Mouse (Mus musculus): ENCODE results near the gene Skap2. TPM values are rescaled to one million over a fixed set of nuclear protein-coding genes. Genes with fewer than 3 reads are reported as not detected.

Skap2 gene
- polyA plus RNA-seq, 1 experiment: 55.2 TPM

DNA sequence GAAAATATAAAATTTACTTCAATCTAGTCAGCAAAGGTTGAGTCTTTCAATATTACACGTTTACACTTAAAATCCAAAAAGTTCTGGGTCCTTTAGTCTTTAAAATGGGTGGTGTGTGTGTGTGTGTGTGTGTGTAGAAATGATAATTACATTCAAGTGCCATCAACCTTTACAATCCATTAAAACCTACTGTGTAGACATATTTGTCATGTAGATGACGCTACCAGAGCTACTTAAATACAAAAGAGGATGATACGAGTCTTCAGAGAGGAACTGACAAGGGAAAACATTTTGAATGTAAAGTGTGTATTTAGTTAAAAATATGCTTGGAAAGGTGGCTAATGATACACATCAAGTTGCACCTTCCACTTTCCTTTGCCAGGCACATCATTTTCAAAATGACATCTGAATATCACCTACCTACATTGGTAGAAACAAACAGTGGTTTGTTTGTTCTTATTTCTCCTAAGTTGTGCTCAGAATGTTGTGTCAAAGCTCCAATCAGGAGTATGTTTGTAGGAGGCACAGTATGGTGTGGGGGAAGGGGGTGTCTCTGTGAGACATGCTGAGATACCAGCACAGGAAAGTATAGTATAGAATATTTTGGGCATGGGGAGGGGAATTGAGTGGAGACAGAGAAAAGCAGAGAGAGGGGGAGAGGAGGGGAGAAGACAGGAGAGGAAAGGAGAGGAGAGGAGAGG is 1.0 kb upstream of the Skap2 start:
- no peak overlapping the region for H3K27ac ChIP-seq (replicated peaks; ENCODE audit: low read depth, low read length)
- H3K4me3 ChIP-seq (ENCODE audit: insufficient read depth, low read depth, low read length): peak overlapping the region; percentile 71
- no peaks in the 10 kb centered on the region; the same call in 1 of the 2 replicates for H3K4me1 ChIP-seq (ENCODE audit: control insufficient read depth, insufficient read depth, insufficient read length, low read length)

DNA sequence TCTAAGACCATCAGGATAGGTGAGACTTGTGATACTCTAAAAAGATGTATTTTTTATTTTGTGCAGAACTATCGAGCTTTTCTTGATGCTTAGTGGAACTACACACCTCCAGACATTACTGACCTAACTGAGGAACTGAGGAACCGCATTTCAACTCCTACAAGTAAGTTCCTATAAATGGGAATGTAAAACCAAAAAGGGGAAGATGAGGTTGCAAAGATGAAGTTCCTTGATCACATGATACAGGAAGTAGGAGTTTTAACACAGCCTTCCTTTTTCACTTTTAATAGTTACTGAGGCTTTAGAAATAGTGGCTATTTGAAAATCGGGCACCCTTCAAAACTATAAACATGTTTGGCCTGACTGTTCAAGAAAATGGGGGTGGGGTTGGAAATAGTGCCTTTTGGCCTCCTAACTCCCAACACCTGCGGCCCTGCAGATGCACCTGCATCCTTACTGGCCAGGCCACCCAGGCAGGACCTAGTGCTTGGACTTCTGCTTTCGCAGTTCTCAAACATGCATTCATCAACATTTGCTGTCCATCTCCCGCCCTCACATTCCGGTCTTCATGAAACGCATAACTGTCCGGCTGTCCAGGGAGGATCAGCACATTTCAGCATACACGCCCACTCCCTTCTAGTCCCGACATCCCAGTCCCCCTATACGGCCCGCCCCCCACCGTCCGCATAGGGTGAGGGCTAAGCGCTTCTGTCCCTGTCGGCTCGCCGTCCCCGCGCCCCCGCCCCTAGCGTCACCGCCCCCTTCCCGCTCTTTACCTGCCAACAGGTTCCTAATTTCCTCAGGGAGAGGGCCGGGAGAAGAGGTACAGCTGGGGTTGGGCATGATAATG is 565 bp downstream of the Skap2 start:
- H3K4me1 ChIP-seq (ENCODE audit: control insufficient read depth, insufficient read depth, insufficient read length, low read length): no peaks in the 10 kb centered on the region; the same call in 1 of the 2 replicates
- H3K4me3 ChIP-seq (ENCODE audit: insufficient read depth, low read depth, low read length): peak overlapping the region; percentile 78
- H3K27ac ChIP-seq (replicated peaks; ENCODE audit: low read depth, low read length): peak overlapping the region; percentile 87

DNA sequence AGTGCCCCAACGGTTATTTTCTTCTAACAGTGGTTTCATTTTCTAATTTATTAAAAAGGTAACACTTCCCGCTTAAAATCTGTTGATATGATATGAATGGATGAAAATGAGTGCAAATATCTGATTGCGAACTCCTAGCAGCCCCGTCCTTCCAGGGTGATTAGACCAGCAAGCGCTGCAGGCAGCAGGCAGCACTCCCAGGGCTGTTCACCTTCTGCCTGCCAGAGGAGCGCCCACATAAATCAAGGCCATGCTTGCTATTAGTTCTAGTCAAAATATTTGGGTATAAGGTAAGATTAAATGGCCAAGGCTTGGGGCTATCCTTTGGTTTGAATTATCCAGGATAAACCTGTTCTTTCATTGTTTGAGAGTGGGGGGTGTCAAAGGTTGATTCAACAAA is 3.0 kb downstream of the Skap2 start:
- Histone ChIP-seq H3K27ac (replicated peaks; ENCODE audit: low read depth, low read length) (no peak overlapping the region), H3K4me1 (ENCODE audit: control insufficient read depth, insufficient read depth, insufficient read length, low read length) (no peaks in the 10 kb centered on the region; the same call in none of the 2 replicates), H3K4me3 (ENCODE audit: insufficient read depth, low read depth, low read length) (no peak overlapping the region)

DNA sequence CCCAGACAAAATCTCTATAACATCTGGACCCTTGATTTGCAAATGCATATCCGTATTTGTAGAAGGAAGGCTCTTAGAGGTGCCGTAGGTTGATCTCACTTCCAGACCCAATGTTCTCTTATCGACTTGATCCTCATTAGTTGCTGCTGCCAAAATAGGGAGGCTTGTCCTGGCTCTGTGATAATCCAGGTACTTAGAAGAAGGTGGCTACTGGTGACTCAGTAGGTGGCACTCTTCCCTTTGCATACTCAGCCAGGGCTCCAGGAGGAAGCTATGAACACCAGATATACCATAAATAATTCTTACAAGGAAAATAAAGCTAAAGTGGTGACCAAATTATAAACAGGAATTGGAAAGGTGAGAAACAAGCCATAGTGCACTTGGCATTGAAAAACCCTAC is 3.6 kb downstream of the Skap2 start:
- Histone ChIP-seq H3K27ac (replicated peaks; ENCODE audit: low read depth, low read length) (no peak overlapping the region), H3K4me1 (ENCODE audit: control insufficient read depth, insufficient read depth, insufficient read length, low read length) (no peaks in the 10 kb centered on the region; the same call in none of the 2 replicates), H3K4me3 (ENCODE audit: insufficient read depth, low read depth, low read length) (no peak overlapping the region)

DNA sequence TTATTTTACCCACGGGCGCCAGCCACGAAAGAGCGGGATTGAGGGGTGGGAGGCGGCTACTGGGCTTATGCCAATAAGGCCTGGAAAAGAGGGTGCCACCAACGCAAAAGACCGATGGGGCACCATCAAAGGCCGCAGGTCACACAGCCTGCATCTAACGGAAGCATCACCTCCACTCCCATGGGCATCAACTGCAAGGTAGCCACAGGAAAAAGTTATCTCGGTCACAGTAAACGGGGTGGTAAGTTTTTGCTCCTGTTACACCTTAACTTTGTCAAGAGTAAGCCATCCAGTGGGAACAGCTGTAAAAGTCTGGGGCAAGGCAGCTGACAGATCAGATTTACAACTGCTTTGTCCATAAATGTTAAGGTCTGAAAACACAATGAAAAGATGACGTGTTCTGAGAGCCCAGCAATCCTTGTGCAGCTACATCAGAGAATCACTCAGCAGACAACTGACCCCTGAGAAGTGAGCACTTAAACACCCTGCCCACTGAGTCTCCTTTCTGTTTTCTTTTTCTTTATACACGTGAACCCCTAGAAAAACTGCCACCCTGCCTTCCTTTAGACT is 5.6 kb downstream of the Skap2 start:
- Histone ChIP-seq H3K4me3 (ENCODE audit: insufficient read depth, low read depth, low read length) (peak overlapping the region; percentile 61), H3K4me1 (ENCODE audit: control insufficient read depth, insufficient read depth, insufficient read length, low read length) (no peaks in the 10 kb centered on the region; the same call in none of the 2 replicates), H3K27ac (replicated peaks; ENCODE audit: low read depth, low read length) (peak overlapping the region; percentile 86)

- Histone ChIP-seq H3K27ac (replicated peaks; ENCODE audit: low read depth, low read length) (peak overlapping the region; percentile 86), H3K4me1 (ENCODE audit: control insufficient read depth, insufficient read depth, insufficient read length, low read length) (no peaks in the 10 kb centered on the region; the same call in none of the 2 replicates), H3K4me3 (ENCODE audit: insufficient read depth, low read depth, low read length) (peak overlapping the region; percentile 61)
Observed at GRCm38 (mm10) chr6:52005963-52006648, 6.2 kb downstream of the Skap2 start.

DNA sequence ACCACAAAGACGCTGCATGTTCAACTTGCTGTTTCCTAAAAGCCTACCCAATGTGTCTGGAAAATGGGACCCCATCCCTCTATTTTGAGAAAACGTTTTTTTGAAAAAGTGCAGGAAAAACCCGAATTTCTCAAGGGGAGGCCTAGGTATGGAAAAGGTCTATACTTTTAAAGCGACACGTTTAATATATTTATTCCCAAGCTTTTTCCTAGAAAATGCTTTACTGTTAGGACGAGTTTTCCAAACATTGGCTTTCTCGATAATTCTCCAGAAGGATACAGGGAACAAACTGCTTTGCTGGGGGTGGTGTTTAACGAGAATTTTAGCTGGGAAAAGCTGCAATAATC is 6.8 kb downstream of the Skap2 start:
- Histone ChIP-seq H3K27ac (replicated peaks; ENCODE audit: low read depth, low read length) (peak overlapping the region; percentile 86), H3K4me3 (ENCODE audit: insufficient read depth, low read depth, low read length) (peak overlapping the region; percentile 61), H3K4me1 (ENCODE audit: control insufficient read depth, insufficient read depth, insufficient read length, low read length) (no peaks in the 10 kb centered on the region; the same call in none of the 2 replicates)

- Histone ChIP-seq H3K27ac (replicated peaks; ENCODE audit: low read depth, low read length) (peak overlapping the region; percentile 53; the same call in 1 of the 2 replicates), H3K4me1 (ENCODE audit: control insufficient read depth, insufficient read depth, insufficient read length, low read length) (no peaks in the 10 kb centered on the region; the same call in none of the 2 replicates), H3K4me3 (ENCODE audit: insufficient read depth, low read depth, low read length) (peak overlapping the region; percentile 35)
Observed at GRCm38 (mm10) chr6:52004995-52005394, 7.4 kb downstream of the Skap2 start.

DNA sequence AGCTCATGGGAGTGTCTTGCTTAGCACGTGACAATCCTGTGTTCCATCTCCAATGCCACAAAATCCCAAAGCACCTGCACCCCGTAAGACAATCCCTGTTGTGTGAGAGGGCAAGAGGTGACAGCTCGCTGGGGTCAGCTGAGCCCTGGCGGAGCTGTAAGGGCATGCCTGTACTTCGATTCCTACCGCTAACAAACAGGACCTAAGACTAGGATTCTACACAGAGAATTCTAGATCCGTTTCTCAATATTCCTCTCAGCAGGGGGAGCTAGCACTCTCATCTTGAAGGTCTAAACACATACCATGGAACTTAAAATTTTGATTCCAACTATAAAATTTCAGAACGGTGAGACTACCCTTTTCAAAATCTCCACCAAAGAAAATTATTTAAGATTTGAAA is 9.7 kb downstream of the Skap2 start:
- no peaks in the 10 kb centered on the region; the same call in none of the 2 replicates for H3K4me1 ChIP-seq (ENCODE audit: control insufficient read depth, insufficient read depth, insufficient read length, low read length)
- no peak overlapping the region for H3K27ac ChIP-seq (replicated peaks; ENCODE audit: low read depth, low read length)
- no peak overlapping the region for H3K4me3 ChIP-seq (ENCODE audit: insufficient read depth, low read depth, low read length)

- no peak overlapping the region for H3K4me3 ChIP-seq (ENCODE audit: insufficient read depth, low read depth, low read length)
- H3K4me1 ChIP-seq (ENCODE audit: control insufficient read depth, insufficient read depth, insufficient read length, low read length): no peaks in the 10 kb centered on the region
- H3K27ac ChIP-seq (replicated peaks; ENCODE audit: low read depth, low read length): no peak overlapping the region
Observed at GRCm38 (mm10) chr6:51999157-51999478, 13.2 kb downstream of the Skap2 start.

- H3K4me1 ChIP-seq (ENCODE audit: control insufficient read depth, insufficient read depth, insufficient read length, low read length): no peaks in the 10 kb centered on the region
- no peak overlapping the region for H3K27ac ChIP-seq (replicated peaks; ENCODE audit: low read depth, low read length)
- H3K4me3 ChIP-seq (ENCODE audit: insufficient read depth, low read depth, low read length): no peak overlapping the region
Observed at GRCm38 (mm10) chr6:51998409-51999156, 13.8 kb downstream of the Skap2 start.

DNA sequence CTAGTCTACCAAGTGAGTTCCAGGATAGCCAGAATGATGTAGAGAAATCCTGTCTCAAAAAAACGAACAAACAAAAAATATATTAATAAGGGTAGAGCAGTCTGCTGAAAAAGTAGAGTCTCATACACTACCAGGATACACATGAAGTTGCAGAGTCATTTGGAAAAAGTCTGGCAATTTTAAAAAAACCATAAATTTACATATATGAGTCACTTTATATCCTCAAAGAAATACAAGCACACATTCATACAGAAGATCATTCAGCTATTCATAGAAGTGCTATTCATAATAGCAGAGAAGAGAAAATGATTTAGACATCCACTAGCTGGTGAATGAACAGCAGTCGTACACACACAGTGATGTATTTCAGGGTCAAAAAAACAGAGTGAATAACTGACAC is 24.4 kb downstream of the Skap2 start:
- H3K4me3 ChIP-seq (ENCODE audit: insufficient read depth, low read depth, low read length): no peak overlapping the region
- H3K4me1 ChIP-seq (ENCODE audit: control insufficient read depth, insufficient read depth, insufficient read length, low read length): no peaks in the 10 kb centered on the region; the same call in 1 of the 2 replicates
- no peak overlapping the region for H3K27ac ChIP-seq (replicated peaks; ENCODE audit: low read depth, low read length)

GRCm38 (mm10) chr6:51977638-51978037 is 34.7 kb downstream of the Skap2 start:
- Histone ChIP-seq H3K27ac (replicated peaks; ENCODE audit: low read depth, low read length) (no peak overlapping the region), H3K4me3 (ENCODE audit: insufficient read depth, low read depth, low read length) (no peak overlapping the region), H3K4me1 (ENCODE audit: control insufficient read depth, insufficient read depth, insufficient read length, low read length) (no peaks in the 10 kb centered on the region)

- Histone ChIP-seq H3K27ac (replicated peaks; ENCODE audit: low read depth, low read length) (no peak overlapping the region), H3K4me1 (ENCODE audit: control insufficient read depth, insufficient read depth, insufficient read length, low read length) (no peaks in the 10 kb centered on the region), H3K4me3 (ENCODE audit: insufficient read depth, low read depth, low read length) (no peak overlapping the region)
Observed at GRCm38 (mm10) chr6:51975751-51976150, 36.6 kb downstream of the Skap2 start.
